Mouse (Mus musculus): Measurements from ENCODE around the gene Zswim2. TPM values are rescaled to one million over a fixed set of nuclear protein-coding genes. Genes with fewer than 3 reads are reported as not detected.
A peak's percentile ranks its signal among the peaks of the same experiment; 100 is the strongest.
"Not testable (repeated sequence)": the region's sequence is repeated elsewhere in the genome, so short reads cannot be mapped to it uniquely, and the experiment has no call there.

Gene Zswim2
- polyA plus RNA-seq (2014; fragmentation: Nextera tagmentation; extraction: Ambion mirVana), result 0.53 TPM in 1 of 2 replicates, not detected in the other

DNA sequence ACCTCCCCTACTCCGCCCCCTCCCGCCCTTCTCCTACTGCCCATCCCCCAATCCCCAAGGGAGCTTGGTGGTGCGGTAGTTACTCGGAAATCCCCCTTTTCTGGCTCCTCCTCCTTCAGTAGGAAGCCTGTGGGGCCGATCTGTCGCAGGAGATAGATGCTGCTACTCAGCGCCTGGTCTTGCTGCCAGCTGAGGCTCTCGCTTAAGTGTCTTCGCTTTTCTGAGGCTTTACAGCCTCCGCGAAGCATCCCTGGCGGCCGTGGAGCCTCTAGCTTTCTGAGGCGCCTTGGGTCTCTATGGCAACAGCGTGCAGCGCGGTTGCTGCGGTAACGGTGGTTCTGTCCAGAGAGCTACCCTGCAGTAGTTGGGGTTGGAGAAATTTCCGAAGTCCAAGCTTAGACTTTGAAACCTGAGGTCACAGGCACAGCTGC, at the start of gene Zswim2:
Gene Zswim2, minus strand, starts transcription at position 298 of the 431 bp plus-strand sequence.
- peak within 1 kb of the TSS; percentile 49; the same call in 1 of the 2 replicates for H3K9ac ChIP-seq (ENCODE audit: low read depth, low read length)
- DNase-seq (ENCODE audit: low spot score), result peak; percentile 88

DNA sequence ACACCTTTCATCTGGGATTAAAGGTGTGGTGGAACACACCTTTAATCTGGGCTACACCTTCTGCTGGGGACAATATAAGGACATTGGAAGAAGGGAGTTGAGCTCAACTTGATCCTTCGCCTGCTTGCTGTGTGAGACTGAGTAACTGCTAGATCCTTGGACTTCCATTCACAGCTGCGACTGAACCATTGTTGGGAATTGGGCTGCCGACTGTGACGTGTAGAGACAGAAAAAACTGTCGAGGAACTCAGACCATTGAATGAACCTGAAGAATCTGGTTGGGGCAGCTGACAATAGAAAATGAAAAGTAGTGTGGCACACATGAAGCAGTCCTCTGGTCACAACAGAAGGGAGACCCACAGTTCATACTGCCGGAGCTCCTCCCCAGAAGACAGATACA, 49.2 kb upstream of the Zswim2 start, which contains the start of gene Gm13691:
Gene Gm13691, plus strand, starts transcription at position 301 of the 400 bp plus-strand sequence.
- not testable (repeated sequence) for H3K9me3 ChIP-seq (ENCODE audit: control insufficient read depth, low read length); H3K27me3 ChIP-seq (replicated peaks; ENCODE audit: control insufficient read depth, insufficient read depth, low read length); DNase-seq (ENCODE audit: low spot score); H3K4me2 ChIP-seq (ENCODE audit: low read depth, low read length); ATAC-seq (ENCODE audit: low read depth); H3K36me3 ChIP-seq (ENCODE audit: control insufficient read depth, insufficient read depth, low read length); H3K27ac ChIP-seq (replicated peaks; ENCODE audit: low read depth, low read length); H3K4me3 ChIP-seq (ENCODE audit: low read depth, low read length); H3K4me1 ChIP-seq (ENCODE audit: control insufficient read depth, insufficient read depth, low read length); H3K9ac ChIP-seq (ENCODE audit: low read depth, low read length)
- WGBS, result no CpG with 5 or more reads among the region's 6 CpGs

More for the DNA sequence above, at the start of gene Zswim2:
- peak; percentile 95 for ATAC-seq (ENCODE audit: low read depth)
- Histone ChIP-seq H3K4me1 (ENCODE audit: control insufficient read depth, insufficient read depth, low read length) (no peaks in the 10 kb centered on the region), H3K9me3 (ENCODE audit: control insufficient read depth, low read length) (no peaks in the 10 kb centered on the region), H3K27ac (replicated peaks; ENCODE audit: low read depth, low read length) (no peak within 1 kb of the TSS), H3K27me3 (replicated peaks; ENCODE audit: control insufficient read depth, insufficient read depth, low read length) (no peaks in the 10 kb centered on the region; the same call in 1 of the 2 replicates), H3K4me2 (ENCODE audit: low read depth, low read length) (peak within 1 kb of the TSS; percentile 58), H3K4me3 (ENCODE audit: low read depth, low read length) (peak within 1 kb of the TSS; percentile 29), H3K36me3 (ENCODE audit: control insufficient read depth, insufficient read depth, low read length) (no peaks in the 10 kb centered on the region)
- WGBS, result under 1% methylated on average over 20 of the region's 20 CpGs

DNA sequence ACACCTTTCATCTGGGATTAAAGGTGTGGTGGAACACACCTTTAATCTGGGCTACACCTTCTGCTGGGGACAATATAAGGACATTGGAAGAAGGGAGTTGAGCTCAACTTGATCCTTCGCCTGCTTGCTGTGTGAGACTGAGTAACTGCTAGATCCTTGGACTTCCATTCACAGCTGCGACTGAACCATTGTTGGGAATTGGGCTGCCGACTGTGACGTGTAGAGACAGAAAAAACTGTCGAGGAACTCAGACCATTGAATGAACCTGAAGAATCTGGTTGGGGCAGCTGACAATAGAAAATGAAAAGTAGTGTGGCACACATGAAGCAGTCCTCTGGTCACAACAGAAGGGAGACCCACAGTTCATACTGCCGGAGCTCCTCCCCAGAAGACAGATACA, 43.4 kb upstream of the Zswim2 start, which contains the start of gene Gm13697:
Gene Gm13697, plus strand, starts transcription at position 301 of the 400 bp plus-strand sequence.
- H3K4me3 ChIP-seq (ENCODE audit: low read depth, low read length); ATAC-seq (ENCODE audit: low read depth); H3K4me2 ChIP-seq (ENCODE audit: low read depth, low read length); H3K9ac ChIP-seq (ENCODE audit: low read depth, low read length); H3K36me3 ChIP-seq (ENCODE audit: control insufficient read depth, insufficient read depth, low read length); DNase-seq (ENCODE audit: low spot score); H3K9me3 ChIP-seq (ENCODE audit: control insufficient read depth, low read length); H3K27ac ChIP-seq (replicated peaks; ENCODE audit: low read depth, low read length); H3K4me1 ChIP-seq (ENCODE audit: control insufficient read depth, insufficient read depth, low read length); H3K27me3 ChIP-seq (replicated peaks; ENCODE audit: control insufficient read depth, insufficient read depth, low read length): not testable (repeated sequence)
- WGBS, result no CpG with 5 or more reads among the region's 6 CpGs

DNA sequence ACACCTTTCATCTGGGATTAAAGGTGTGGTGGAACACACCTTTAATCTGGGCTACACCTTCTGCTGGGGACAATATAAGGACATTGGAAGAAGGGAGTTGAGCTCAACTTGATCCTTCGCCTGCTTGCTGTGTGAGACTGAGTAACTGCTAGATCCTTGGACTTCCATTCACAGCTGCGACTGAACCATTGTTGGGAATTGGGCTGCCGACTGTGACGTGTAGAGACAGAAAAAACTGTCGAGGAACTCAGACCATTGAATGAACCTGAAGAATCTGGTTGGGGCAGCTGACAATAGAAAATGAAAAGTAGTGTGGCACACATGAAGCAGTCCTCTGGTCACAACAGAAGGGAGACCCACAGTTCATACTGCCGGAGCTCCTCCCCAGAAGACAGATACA, 37.6 kb upstream of the Zswim2 start, which contains the start of gene Gm13694:
Gene Gm13694, plus strand, starts transcription at position 301 of the 400 bp plus-strand sequence.
- H3K9me3 ChIP-seq (ENCODE audit: control insufficient read depth, low read length); ATAC-seq (ENCODE audit: low read depth); H3K36me3 ChIP-seq (ENCODE audit: control insufficient read depth, insufficient read depth, low read length); DNase-seq (ENCODE audit: low spot score); H3K4me2 ChIP-seq (ENCODE audit: low read depth, low read length); H3K9ac ChIP-seq (ENCODE audit: low read depth, low read length); H3K4me1 ChIP-seq (ENCODE audit: control insufficient read depth, insufficient read depth, low read length); H3K27ac ChIP-seq (replicated peaks; ENCODE audit: low read depth, low read length); H3K27me3 ChIP-seq (replicated peaks; ENCODE audit: control insufficient read depth, insufficient read depth, low read length); H3K4me3 ChIP-seq (ENCODE audit: low read depth, low read length): not testable (repeated sequence)
- WGBS, result no CpG with 5 or more reads among the region's 6 CpGs

DNA sequence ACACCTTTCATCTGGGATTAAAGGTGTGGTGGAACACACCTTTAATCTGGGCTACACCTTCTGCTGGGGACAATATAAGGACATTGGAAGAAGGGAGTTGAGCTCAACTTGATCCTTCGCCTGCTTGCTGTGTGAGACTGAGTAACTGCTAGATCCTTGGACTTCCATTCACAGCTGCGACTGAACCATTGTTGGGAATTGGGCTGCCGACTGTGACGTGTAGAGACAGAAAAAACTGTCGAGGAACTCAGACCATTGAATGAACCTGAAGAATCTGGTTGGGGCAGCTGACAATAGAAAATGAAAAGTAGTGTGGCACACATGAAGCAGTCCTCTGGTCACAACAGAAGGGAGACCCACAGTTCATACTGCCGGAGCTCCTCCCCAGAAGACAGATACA, 31.8 kb upstream of the Zswim2 start, which contains the start of gene Gm13696:
Gene Gm13696, plus strand, starts transcription at position 301 of the 400 bp plus-strand sequence.
- H3K27me3 ChIP-seq (replicated peaks; ENCODE audit: control insufficient read depth, insufficient read depth, low read length); H3K9me3 ChIP-seq (ENCODE audit: control insufficient read depth, low read length); DNase-seq (ENCODE audit: low spot score); H3K36me3 ChIP-seq (ENCODE audit: control insufficient read depth, insufficient read depth, low read length); H3K4me2 ChIP-seq (ENCODE audit: low read depth, low read length); H3K9ac ChIP-seq (ENCODE audit: low read depth, low read length); H3K4me3 ChIP-seq (ENCODE audit: low read depth, low read length); ATAC-seq (ENCODE audit: low read depth); H3K27ac ChIP-seq (replicated peaks; ENCODE audit: low read depth, low read length); H3K4me1 ChIP-seq (ENCODE audit: control insufficient read depth, insufficient read depth, low read length): not testable (repeated sequence)
- no CpG with 5 or more reads among the region's 6 CpGs for WGBS

DNA sequence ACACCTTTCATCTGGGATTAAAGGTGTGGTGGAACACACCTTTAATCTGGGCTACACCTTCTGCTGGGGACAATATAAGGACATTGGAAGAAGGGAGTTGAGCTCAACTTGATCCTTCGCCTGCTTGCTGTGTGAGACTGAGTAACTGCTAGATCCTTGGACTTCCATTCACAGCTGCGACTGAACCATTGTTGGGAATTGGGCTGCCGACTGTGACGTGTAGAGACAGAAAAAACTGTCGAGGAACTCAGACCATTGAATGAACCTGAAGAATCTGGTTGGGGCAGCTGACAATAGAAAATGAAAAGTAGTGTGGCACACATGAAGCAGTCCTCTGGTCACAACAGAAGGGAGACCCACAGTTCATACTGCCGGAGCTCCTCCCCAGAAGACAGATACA, 26.0 kb upstream of the Zswim2 start, which contains the start of gene Gm13695:
Gene Gm13695, plus strand, starts transcription at position 301 of the 400 bp plus-strand sequence.
- not testable (repeated sequence) for ATAC-seq (ENCODE audit: low read depth); H3K27me3 ChIP-seq (replicated peaks; ENCODE audit: control insufficient read depth, insufficient read depth, low read length); H3K4me3 ChIP-seq (ENCODE audit: low read depth, low read length); H3K4me1 ChIP-seq (ENCODE audit: control insufficient read depth, insufficient read depth, low read length); DNase-seq (ENCODE audit: low spot score); H3K36me3 ChIP-seq (ENCODE audit: control insufficient read depth, insufficient read depth, low read length); H3K27ac ChIP-seq (replicated peaks; ENCODE audit: low read depth, low read length); H3K9ac ChIP-seq (ENCODE audit: low read depth, low read length); H3K4me2 ChIP-seq (ENCODE audit: low read depth, low read length); H3K9me3 ChIP-seq (ENCODE audit: control insufficient read depth, low read length)
- no CpG with 5 or more reads among the region's 6 CpGs for WGBS

DNA sequence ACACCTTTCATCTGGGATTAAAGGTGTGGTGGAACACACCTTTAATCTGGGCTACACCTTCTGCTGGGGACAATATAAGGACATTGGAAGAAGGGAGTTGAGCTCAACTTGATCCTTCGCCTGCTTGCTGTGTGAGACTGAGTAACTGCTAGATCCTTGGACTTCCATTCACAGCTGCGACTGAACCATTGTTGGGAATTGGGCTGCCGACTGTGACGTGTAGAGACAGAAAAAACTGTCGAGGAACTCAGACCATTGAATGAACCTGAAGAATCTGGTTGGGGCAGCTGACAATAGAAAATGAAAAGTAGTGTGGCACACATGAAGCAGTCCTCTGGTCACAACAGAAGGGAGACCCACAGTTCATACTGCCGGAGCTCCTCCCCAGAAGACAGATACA, 20.2 kb upstream of the Zswim2 start, which contains the start of gene Gm13693:
Gene Gm13693, plus strand, starts transcription at position 301 of the 400 bp plus-strand sequence.
- H3K36me3 ChIP-seq (ENCODE audit: control insufficient read depth, insufficient read depth, low read length); H3K4me2 ChIP-seq (ENCODE audit: low read depth, low read length); H3K27ac ChIP-seq (replicated peaks; ENCODE audit: low read depth, low read length); H3K27me3 ChIP-seq (replicated peaks; ENCODE audit: control insufficient read depth, insufficient read depth, low read length); ATAC-seq (ENCODE audit: low read depth); DNase-seq (ENCODE audit: low spot score); H3K4me1 ChIP-seq (ENCODE audit: control insufficient read depth, insufficient read depth, low read length); H3K4me3 ChIP-seq (ENCODE audit: low read depth, low read length); H3K9ac ChIP-seq (ENCODE audit: low read depth, low read length); H3K9me3 ChIP-seq (ENCODE audit: control insufficient read depth, low read length): not testable (repeated sequence)
- no CpG with 5 or more reads among the region's 6 CpGs for WGBS

DNA sequence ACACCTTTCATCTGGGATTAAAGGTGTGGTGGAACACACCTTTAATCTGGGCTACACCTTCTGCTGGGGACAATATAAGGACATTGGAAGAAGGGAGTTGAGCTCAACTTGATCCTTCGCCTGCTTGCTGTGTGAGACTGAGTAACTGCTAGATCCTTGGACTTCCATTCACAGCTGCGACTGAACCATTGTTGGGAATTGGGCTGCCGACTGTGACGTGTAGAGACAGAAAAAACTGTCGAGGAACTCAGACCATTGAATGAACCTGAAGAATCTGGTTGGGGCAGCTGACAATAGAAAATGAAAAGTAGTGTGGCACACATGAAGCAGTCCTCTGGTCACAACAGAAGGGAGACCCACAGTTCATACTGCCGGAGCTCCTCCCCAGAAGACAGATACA, 14.4 kb upstream of the Zswim2 start, which contains the start of gene Gm13698:
Gene Gm13698, plus strand, starts transcription at position 301 of the 400 bp plus-strand sequence.
- not testable (repeated sequence) for DNase-seq (ENCODE audit: low spot score); H3K4me1 ChIP-seq (ENCODE audit: control insufficient read depth, insufficient read depth, low read length); H3K27ac ChIP-seq (replicated peaks; ENCODE audit: low read depth, low read length); ATAC-seq (ENCODE audit: low read depth); H3K4me2 ChIP-seq (ENCODE audit: low read depth, low read length); H3K9me3 ChIP-seq (ENCODE audit: control insufficient read depth, low read length); H3K4me3 ChIP-seq (ENCODE audit: low read depth, low read length); H3K36me3 ChIP-seq (ENCODE audit: control insufficient read depth, insufficient read depth, low read length); H3K27me3 ChIP-seq (replicated peaks; ENCODE audit: control insufficient read depth, insufficient read depth, low read length); H3K9ac ChIP-seq (ENCODE audit: low read depth, low read length)
- WGBS, result no CpG with 5 or more reads among the region's 6 CpGs

DNA sequence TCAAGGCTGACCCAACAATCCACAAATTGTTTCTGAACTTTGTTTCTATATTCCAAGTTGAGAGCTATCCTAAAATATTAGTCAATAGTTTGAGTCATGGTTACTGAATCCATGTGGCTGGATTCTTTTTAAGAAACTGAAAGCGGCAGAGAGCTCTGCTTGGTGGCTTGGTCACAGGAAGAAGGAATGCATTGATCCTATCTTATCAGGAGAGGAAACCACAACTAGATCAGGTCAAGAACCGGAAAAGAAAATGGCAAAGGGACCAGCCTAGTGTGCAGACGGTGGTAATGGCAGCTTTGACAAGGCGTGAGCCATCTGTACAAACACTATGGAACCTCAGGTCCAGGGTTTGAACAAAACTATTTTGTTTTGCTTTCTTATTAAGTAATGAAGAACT, 764 bp upstream of the Zswim2 start:
- ATAC-seq (ENCODE audit: low read depth) (no peak), DNase-seq (ENCODE audit: low spot score) (no peak)
- Histone ChIP-seq H3K36me3 (ENCODE audit: control insufficient read depth, insufficient read depth, low read length) (no peaks in the 10 kb centered on the region), H3K4me1 (ENCODE audit: control insufficient read depth, insufficient read depth, low read length) (no peaks in the 10 kb centered on the region), H3K9ac (ENCODE audit: low read depth, low read length) (no peak overlapping the region), H3K9me3 (ENCODE audit: control insufficient read depth, low read length) (no peaks in the 10 kb centered on the region), H3K27me3 (replicated peaks; ENCODE audit: control insufficient read depth, insufficient read depth, low read length) (no peaks in the 10 kb centered on the region; the same call in 1 of the 2 replicates), H3K27ac (replicated peaks; ENCODE audit: low read depth, low read length) (no peak overlapping the region), H3K4me3 (ENCODE audit: low read depth, low read length) (no peak overlapping the region), H3K4me2 (ENCODE audit: low read depth, low read length) (no peak overlapping the region)
- WGBS, result 61% methylated on average over 4 of the region's 4 CpGs
